Mouse (Mus musculus): ENCODE data around the gene S100a1. TPM values are rescaled to one million over a fixed set of nuclear protein-coding genes. Genes with fewer than 3 reads are reported as not detected.
A peak's percentile ranks its signal among the peaks of the same experiment; 100 is the strongest.

S100a1 gene
- polyA plus RNA-seq, 1 experiment from 2014 or later = 19.8 TPM

DNA sequence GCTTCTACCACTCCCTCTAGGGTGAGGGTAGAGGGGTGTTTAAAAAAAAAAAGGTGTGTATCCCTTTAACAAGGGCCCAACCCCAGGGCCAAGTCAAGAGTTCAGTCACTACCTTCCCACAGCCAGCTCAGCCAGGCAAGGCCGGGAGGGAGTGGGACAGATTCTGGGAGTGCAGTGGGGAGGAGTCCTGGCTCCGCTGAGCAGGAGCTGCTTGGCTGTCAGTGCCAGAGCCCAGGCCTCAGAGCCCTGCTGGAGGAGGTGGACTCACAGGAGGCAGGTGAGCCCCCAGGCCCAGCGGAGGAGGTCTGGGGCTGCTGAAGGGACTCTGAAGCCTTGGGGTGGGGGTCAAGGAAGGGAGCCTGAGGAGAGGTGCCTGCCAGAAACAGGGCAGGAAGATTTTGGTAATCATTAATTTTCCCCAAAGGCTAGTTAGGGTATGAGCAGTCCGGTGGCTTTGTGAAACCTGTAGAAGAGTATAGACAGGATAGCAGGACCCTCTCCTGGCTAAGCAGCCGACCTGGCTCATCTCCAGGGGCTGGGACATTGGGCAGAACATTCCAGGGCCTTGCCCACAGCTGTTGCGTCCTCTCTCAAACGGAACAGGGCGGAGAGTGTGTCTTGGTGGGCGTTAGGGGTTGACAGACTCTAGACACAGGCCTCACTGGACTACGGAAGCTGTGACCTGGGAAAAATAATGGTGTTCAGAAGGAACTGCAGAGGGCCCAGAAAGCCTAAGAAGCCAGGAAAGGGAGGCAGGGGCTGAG lies 23.1 kb upstream of the S100a1 start, which contains the start of gene S100a16:
Gene S100a16 (plus strand): TSS at position 114 of the 764 bp plus-strand sequence.
- H3K36me3 ChIP-seq (replicated peaks; ENCODE audit: control insufficient read depth, insufficient read depth) = no peaks in the 10 kb centered on the region
- H3K4me1 ChIP-seq (replicated peaks; ENCODE audit: control insufficient read depth, insufficient read depth, low read length) = 0 out of 2 replicates have a peak, but pooled peaks cover 4% of the 10 kb centered on the region
- 43% methylated on average over 10 of the region's 10 CpGs for WGBS
- H3K4me2 ChIP-seq (replicated peaks) = no peak within 1 kb of the TSS; the same call in 1 of the 2 replicates
- H3K27me3 ChIP-seq (ENCODE audit: control insufficient read depth, insufficient read depth, low read length) = no peaks in the 10 kb centered on the region
- H3K9ac ChIP-seq = no peak within 1 kb of the TSS
- ATAC-seq (ENCODE audit: low FRiP score) (no peak), DNase-seq (ENCODE audit: low spot score) (no peak)
- no peak within 1 kb of the TSS for H3K4me3 ChIP-seq (replicated peaks; ENCODE audit: low read length)
- no peaks in the 10 kb centered on the region for H3K9me3 ChIP-seq (ENCODE audit: control insufficient read depth, low read length)
- H3K27ac ChIP-seq = no peak within 1 kb of the TSS

DNA sequence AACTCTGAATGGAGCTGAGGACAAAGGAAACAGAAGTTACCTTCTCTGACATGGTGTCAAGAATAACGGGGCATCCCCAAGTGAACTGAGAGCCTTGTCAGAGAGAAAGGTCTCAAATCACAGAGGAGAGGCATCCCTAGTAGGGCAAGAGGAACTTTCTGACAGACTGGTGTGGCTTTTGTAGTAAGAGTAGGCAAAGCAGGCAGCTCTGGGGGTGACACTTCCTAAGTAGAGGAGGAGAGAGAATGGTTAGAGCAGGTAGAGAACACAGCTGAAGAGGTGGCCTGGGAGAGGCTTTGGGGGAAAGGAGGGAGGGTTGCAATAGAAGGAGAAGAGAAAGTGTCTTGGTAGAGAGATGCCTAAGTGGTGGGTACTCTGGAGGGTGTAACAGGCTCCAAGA lies 21.3 kb upstream of the S100a1 start:
- Histone ChIP-seq H3K36me3 (replicated peaks; ENCODE audit: control insufficient read depth, insufficient read depth) (no peaks in the 10 kb centered on the region), H3K4me3 (replicated peaks; ENCODE audit: low read length) (no peak overlapping the region), H3K4me2 (replicated peaks) (no peak overlapping the region), H3K27ac (no peak overlapping the region), H3K27me3 (ENCODE audit: control insufficient read depth, insufficient read depth, low read length) (no peaks in the 10 kb centered on the region), H3K4me1 (replicated peaks; ENCODE audit: control insufficient read depth, insufficient read depth, low read length) (no peaks in the 10 kb centered on the region), H3K9me3 (ENCODE audit: control insufficient read depth, low read length) (no peaks in the 10 kb centered on the region), H3K9ac (no peak overlapping the region)
- no peak for ATAC-seq (ENCODE audit: low FRiP score)
- 77% methylated on average over 1 of the region's 1 CpGs for WGBS
- DNase-seq (ENCODE audit: low spot score) = no peak

DNA sequence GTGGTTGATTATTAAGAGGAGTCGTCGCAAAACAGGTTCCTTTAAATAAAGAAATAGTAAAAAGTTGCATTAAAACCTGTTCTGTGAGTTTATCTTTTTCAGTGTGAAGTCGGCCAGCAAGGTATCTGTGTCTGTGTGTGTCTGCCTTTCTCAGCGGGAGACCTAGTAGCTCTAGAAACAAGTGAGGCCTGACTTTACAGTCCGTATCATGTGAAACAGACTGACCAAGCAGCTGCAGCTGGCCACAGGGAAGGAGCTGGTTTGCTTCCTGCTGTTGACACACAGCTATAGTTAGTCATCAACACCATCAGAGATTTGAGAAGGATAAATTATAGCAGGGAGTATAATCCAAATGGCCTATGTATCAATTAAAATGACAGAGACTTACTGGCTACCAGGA lies 17.5 kb upstream of the S100a1 start:
- H3K27me3 ChIP-seq (ENCODE audit: control insufficient read depth, insufficient read depth, low read length) = no peaks in the 10 kb centered on the region
- H3K4me3 ChIP-seq (replicated peaks; ENCODE audit: low read length) = no peak overlapping the region
- no peak overlapping the region for H3K4me2 ChIP-seq (replicated peaks)
- no peaks in the 10 kb centered on the region for H3K4me1 ChIP-seq (replicated peaks; ENCODE audit: control insufficient read depth, insufficient read depth, low read length)
- H3K27ac ChIP-seq = no peak overlapping the region
- DNase-seq (ENCODE audit: low spot score) (no peak), ATAC-seq (ENCODE audit: low FRiP score) (no peak)
- no peak overlapping the region for H3K9ac ChIP-seq
- 76% methylated on average over 5 of the region's 5 CpGs for WGBS
- H3K9me3 ChIP-seq (ENCODE audit: control insufficient read depth, low read length) = no peaks in the 10 kb centered on the region
- no peaks in the 10 kb centered on the region for H3K36me3 ChIP-seq (replicated peaks; ENCODE audit: control insufficient read depth, insufficient read depth)

DNA sequence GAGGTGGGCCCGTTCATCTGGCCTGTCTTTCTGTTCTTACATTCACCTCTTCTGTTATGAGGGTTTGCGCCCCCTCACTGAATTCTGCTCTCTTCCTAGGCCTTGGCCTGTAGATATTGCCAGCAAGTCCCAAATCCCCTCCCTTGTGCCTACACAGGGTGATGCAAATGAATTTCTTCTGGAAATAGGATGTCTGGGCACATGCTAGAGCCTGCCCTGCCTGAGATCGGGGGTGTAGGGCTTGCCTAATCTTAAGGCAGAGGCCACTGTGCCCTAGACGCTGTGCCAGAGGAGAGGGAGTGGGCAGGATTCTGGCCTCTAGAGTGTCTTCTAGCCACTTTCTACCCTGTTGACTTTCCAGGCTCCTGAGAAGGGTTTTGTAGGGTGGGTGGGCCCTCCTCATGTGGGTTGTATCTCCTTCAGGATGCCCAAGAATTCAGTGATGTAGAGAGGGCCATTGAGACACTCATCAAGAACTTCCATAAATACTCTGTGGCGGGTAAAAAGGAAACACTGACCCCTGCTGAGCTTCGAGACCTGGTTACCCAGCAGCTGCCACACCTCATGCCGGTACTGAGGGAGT lies 13.2 kb upstream of the S100a1 start:
- ATAC-seq (ENCODE audit: low FRiP score) (no peak), DNase-seq (ENCODE audit: low spot score) (no peak)
- Histone ChIP-seq H3K27ac (no peak overlapping the region), H3K36me3 (replicated peaks; ENCODE audit: control insufficient read depth, insufficient read depth) (no peaks in the 10 kb centered on the region), H3K4me2 (replicated peaks) (no peak overlapping the region), H3K9ac (no peak overlapping the region), H3K4me3 (replicated peaks; ENCODE audit: low read length) (no peak overlapping the region), H3K27me3 (ENCODE audit: control insufficient read depth, insufficient read depth, low read length) (no peaks in the 10 kb centered on the region), H3K9me3 (ENCODE audit: control insufficient read depth, low read length) (peaks cover 3% of the 10 kb centered on the region; the same call in 1 of the 2 replicates), H3K4me1 (replicated peaks; ENCODE audit: control insufficient read depth, insufficient read depth, low read length) (no peaks in the 10 kb centered on the region)
- 90% methylated on average over 7 of the region's 7 CpGs for WGBS

DNA sequence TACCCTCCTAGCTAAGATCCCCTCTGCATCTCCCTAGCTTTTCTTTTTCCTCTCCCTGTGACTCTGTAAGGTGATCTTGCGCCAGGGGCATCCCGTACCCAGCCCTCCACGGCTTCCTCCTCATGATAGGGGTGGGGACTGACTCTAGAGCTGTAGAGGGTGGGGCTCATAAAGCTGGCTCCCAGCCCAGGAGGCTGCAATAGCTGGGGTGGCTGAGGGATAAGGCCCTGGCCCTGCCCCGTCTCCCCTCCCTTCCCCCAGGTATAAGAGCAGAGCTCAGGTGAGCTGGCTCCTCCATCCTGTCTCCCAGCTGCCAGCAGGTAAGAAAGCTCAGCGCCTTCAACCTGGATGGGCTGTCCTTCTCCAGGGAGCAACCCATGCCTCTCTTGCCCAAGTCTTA lies 12.4 kb upstream of the S100a1 start, which contains the start of gene S100a14:
Gene S100a14 (plus strand): TSS at position 277 of the 400 bp plus-strand sequence.
- Histone ChIP-seq H3K4me2 (replicated peaks) (no peak within 1 kb of the TSS), H3K27me3 (ENCODE audit: control insufficient read depth, insufficient read depth, low read length) (no peaks in the 10 kb centered on the region), H3K9me3 (ENCODE audit: control insufficient read depth, low read length) (peaks cover 3% of the 10 kb centered on the region; the same call in 1 of the 2 replicates), H3K4me3 (replicated peaks; ENCODE audit: low read length) (no peak within 1 kb of the TSS), H3K36me3 (replicated peaks; ENCODE audit: control insufficient read depth, insufficient read depth) (no peaks in the 10 kb centered on the region), H3K4me1 (replicated peaks; ENCODE audit: control insufficient read depth, insufficient read depth, low read length) (no peaks in the 10 kb centered on the region), H3K9ac (no peak within 1 kb of the TSS), H3K27ac (no peak within 1 kb of the TSS)
- ATAC-seq (ENCODE audit: low FRiP score) (no peak), DNase-seq (ENCODE audit: low spot score) (no peak)
- WGBS = 81% methylated on average over 5 of the region's 5 CpGs

DNA sequence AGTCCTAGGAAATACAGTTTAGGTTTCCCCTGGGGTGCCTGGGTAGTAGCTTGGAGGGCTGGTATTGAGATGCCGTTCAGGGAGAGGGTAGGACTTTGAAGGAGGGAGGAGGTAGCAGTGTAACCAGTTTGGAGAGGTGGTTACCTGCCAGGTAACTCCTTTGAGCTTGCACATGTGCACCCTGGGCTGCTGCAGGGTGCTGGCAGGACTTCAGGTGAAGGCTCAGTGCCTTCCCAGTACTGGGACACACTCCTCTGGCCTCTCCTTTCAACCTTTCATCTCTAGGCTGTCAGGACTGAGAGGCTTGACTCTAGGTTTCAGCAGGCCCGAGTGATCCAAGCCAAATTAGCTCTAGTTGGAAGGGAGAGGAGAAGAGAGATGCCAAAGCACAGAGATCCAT lies 11.9 kb upstream of the S100a1 start:
- H3K4me1 ChIP-seq (replicated peaks; ENCODE audit: control insufficient read depth, insufficient read depth, low read length) = no peaks in the 10 kb centered on the region
- ATAC-seq (ENCODE audit: low FRiP score) = no peak
- H3K36me3 ChIP-seq (replicated peaks; ENCODE audit: control insufficient read depth, insufficient read depth) = no peaks in the 10 kb centered on the region
- no peak overlapping the region for H3K27ac ChIP-seq
- no peak overlapping the region for H3K4me3 ChIP-seq (replicated peaks; ENCODE audit: low read length)
- no peak for DNase-seq (ENCODE audit: low spot score)
- no peak overlapping the region for H3K4me2 ChIP-seq (replicated peaks)
- H3K9ac ChIP-seq = no peak overlapping the region
- H3K9me3 ChIP-seq (ENCODE audit: control insufficient read depth, low read length) = peaks cover 3% of the 10 kb centered on the region; the same call in 1 of the 2 replicates
- H3K27me3 ChIP-seq (ENCODE audit: control insufficient read depth, insufficient read depth, low read length) = no peaks in the 10 kb centered on the region
- 88% methylated on average over 2 of the region's 2 CpGs for WGBS

DNA sequence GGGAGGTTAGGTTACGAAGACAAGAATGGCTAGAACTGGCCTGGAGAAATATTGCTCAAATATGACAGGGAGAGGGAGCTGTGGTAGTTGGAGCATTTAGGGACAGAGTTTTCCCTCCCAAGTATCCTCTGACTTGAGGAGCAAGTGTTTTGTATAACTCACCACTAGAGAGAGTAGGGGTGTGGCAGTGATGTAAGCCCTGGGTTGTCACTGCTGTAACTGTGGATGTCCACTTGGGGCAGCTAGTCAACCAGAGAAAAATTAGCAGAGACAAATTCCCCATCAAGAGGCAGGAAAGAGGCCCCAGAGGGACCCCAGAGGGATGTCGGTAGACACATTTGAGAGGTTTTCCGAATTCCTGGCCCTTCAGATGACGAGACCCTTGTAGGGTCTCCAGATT lies 11.2 kb upstream of the S100a1 start:
- no peak for ATAC-seq (ENCODE audit: low FRiP score)
- 64% methylated on average over 4 of the region's 4 CpGs for WGBS
- Histone ChIP-seq H3K36me3 (replicated peaks; ENCODE audit: control insufficient read depth, insufficient read depth) (no peaks in the 10 kb centered on the region), H3K9me3 (ENCODE audit: control insufficient read depth, low read length) (peaks cover 3% of the 10 kb centered on the region; the same call in 1 of the 2 replicates), H3K27ac (no peak overlapping the region), H3K9ac (no peak overlapping the region), H3K4me3 (replicated peaks; ENCODE audit: low read length) (no peak overlapping the region), H3K4me2 (replicated peaks) (no peak overlapping the region), H3K27me3 (ENCODE audit: control insufficient read depth, insufficient read depth, low read length) (no peaks in the 10 kb centered on the region), H3K4me1 (replicated peaks; ENCODE audit: control insufficient read depth, insufficient read depth, low read length) (no peaks in the 10 kb centered on the region)
- DNase-seq (ENCODE audit: low spot score) = peak; percentile 45

DNA sequence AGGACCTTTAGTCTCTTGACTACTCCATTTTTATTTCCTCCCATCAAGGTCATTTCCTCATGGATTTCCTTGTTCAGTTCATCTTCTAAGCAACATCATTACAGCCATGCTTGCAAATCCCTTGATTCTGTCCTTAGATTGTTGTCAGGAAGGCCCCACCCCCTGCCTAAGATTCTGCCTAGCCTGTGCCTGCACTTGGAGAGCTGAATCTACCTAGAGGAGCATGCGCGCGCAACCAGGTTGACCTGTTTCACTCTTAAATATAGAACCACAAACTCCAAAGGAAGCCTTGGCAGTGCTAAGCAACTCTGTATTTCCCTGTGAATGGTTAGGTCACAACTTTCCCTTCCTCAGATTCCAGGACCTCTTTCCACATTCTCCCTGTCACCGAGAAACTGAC lies 3.5 kb upstream of the S100a1 start:
- no peak for DNase-seq (ENCODE audit: low spot score)
- WGBS = 80% methylated on average over 4 of the region's 4 CpGs
- H3K27me3 ChIP-seq (ENCODE audit: control insufficient read depth, insufficient read depth, low read length) = peaks cover 23% of the 10 kb centered on the region
- H3K36me3 ChIP-seq (replicated peaks; ENCODE audit: control insufficient read depth, insufficient read depth) = no peaks in the 10 kb centered on the region
- H3K4me1 ChIP-seq (replicated peaks; ENCODE audit: control insufficient read depth, insufficient read depth, low read length) = peaks cover 11% of the 10 kb centered on the region
- H3K4me3 ChIP-seq (replicated peaks; ENCODE audit: low read length) = no peak overlapping the region
- no peaks in the 10 kb centered on the region for H3K9me3 ChIP-seq (ENCODE audit: control insufficient read depth, low read length)
- H3K9ac ChIP-seq = no peak overlapping the region
- no peak overlapping the region for H3K4me2 ChIP-seq (replicated peaks)
- H3K27ac ChIP-seq = no peak overlapping the region
- no peak for ATAC-seq (ENCODE audit: low FRiP score)

DNA sequence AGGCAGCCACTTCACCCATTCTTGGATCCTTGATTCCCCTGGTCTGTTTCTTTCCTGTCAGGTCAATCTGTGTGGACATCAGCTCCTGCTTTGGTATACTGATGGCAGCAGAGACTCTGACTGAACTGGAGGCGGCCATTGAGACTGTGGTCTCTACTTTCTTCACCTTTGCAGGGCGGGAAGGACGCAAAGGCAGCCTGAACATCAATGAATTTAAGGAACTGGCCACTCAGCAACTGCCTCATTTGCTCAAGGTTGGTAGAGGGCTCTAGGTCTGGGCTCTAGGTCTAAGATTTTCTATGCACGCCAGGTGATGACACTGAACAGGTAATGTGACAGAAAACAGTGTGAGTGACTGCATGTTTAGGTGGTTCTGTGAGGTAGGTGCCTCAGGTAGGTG lies 1.6 kb upstream of the S100a1 start:
- Histone ChIP-seq H3K36me3 (replicated peaks; ENCODE audit: control insufficient read depth, insufficient read depth) (no peaks in the 10 kb centered on the region), H3K4me3 (replicated peaks; ENCODE audit: low read length) (no peak overlapping the region), H3K4me2 (replicated peaks) (no peak overlapping the region), H3K4me1 (replicated peaks; ENCODE audit: control insufficient read depth, insufficient read depth, low read length) (peaks cover 11% of the 10 kb centered on the region), H3K9me3 (ENCODE audit: control insufficient read depth, low read length) (no peaks in the 10 kb centered on the region), H3K9ac (no peak overlapping the region), H3K27ac (no peak overlapping the region), H3K27me3 (ENCODE audit: control insufficient read depth, insufficient read depth, low read length) (peaks cover 28% of the 10 kb centered on the region)
- ATAC-seq (ENCODE audit: low FRiP score) = no peak
- WGBS = 88% methylated on average over 4 of the region's 4 CpGs
- no peak for DNase-seq (ENCODE audit: low spot score)

Measured in hindbrain, embryonic 14.5 days (tissue).